Mouse (Mus musculus): Measurements from ENCODE around the gene Scrn1. TPM values are rescaled to one million over a fixed set of nuclear protein-coding genes. Genes with fewer than 3 reads are reported as not detected.

Gene Scrn1
- polyA plus RNA-seq, 1 experiment from 2014 or later, result 109 TPM

GRCm38 (mm10) chr6:54594469-54595329, 28.4 kb upstream of the Scrn1 start, which contains the start of gene Plekha8:
Gene Plekha8 (plus strand): TSS chr6:54595111.
- Histone ChIP-seq H3K9me3 (ENCODE audit: control insufficient read depth, low read length) (no peaks in the 10 kb centered on the region), H3K4me2 (ENCODE audit: low read length) (peak within 1 kb of the TSS; percentile 72), H3K9ac (ENCODE audit: low read depth, low read length) (peak within 1 kb of the TSS; percentile 86), H3K4me1 (ENCODE audit: control insufficient read depth, insufficient read depth, low read depth, low read length) (peaks cover 23% of the 10 kb centered on the region), H3K27me3 (replicated peaks; ENCODE audit: control insufficient read depth, insufficient read depth, low read length) (no peaks in the 10 kb centered on the region), H3K36me3 (ENCODE audit: control insufficient read depth, insufficient read depth, low read length) (no peaks in the 10 kb centered on the region), H3K4me3 (ENCODE audit: low read length) (peak within 1 kb of the TSS; percentile 72), H3K27ac (ENCODE audit: low read depth, low read length) (peak within 1 kb of the TSS; percentile 78)
- WGBS, result under 1% methylated on average over 47 of the region's 49 CpGs
- peak; percentile 94 for ATAC-seq

GRCm38 (mm10) chr6:54593766-54594468, 27.6 kb upstream of the Scrn1 start:
- no peak for ATAC-seq
- 60% methylated on average over 8 of the region's 8 CpGs for WGBS
- H3K9ac ChIP-seq (ENCODE audit: low read depth, low read length), result peak overlapping the region; percentile 77
- H3K9me3 ChIP-seq (ENCODE audit: control insufficient read depth, low read length), result no peaks in the 10 kb centered on the region
- H3K4me1 ChIP-seq (ENCODE audit: control insufficient read depth, insufficient read depth, low read depth, low read length), result peaks cover 23% of the 10 kb centered on the region
- peak overlapping the region; percentile 83 for H3K4me2 ChIP-seq (ENCODE audit: low read length)
- peak overlapping the region; percentile 61; the same call in 1 of the 2 replicates for H3K27ac ChIP-seq (ENCODE audit: low read depth, low read length)
- no peaks in the 10 kb centered on the region for H3K36me3 ChIP-seq (ENCODE audit: control insufficient read depth, insufficient read depth, low read length)
- H3K27me3 ChIP-seq (replicated peaks; ENCODE audit: control insufficient read depth, insufficient read depth, low read length), result no peaks in the 10 kb centered on the region
- H3K4me3 ChIP-seq (ENCODE audit: low read length), result peak overlapping the region; percentile 62

- Histone ChIP-seq H3K27ac (ENCODE audit: low read depth, low read length) (peak overlapping the region; percentile 61), H3K4me2 (ENCODE audit: low read length) (peak overlapping the region; percentile 83), H3K4me1 (ENCODE audit: control insufficient read depth, insufficient read depth, low read depth, low read length) (peaks cover 23% of the 10 kb centered on the region), H3K4me3 (ENCODE audit: low read length) (peak overlapping the region; percentile 62), H3K9me3 (ENCODE audit: control insufficient read depth, low read length) (no peaks in the 10 kb centered on the region), H3K27me3 (replicated peaks; ENCODE audit: control insufficient read depth, insufficient read depth, low read length) (no peaks in the 10 kb centered on the region), H3K36me3 (ENCODE audit: control insufficient read depth, insufficient read depth, low read length) (no peaks in the 10 kb centered on the region), H3K9ac (ENCODE audit: low read depth, low read length) (peak overlapping the region; percentile 77)
- WGBS, result under 1% methylated on average over 20 of the region's 20 CpGs
- ATAC-seq, result peak; percentile 93
Observed at GRCm38 (mm10) chr6:54592938-54593535, 26.7 kb upstream of the Scrn1 start.

- Histone ChIP-seq H3K9ac (ENCODE audit: low read depth, low read length) (peak overlapping the region; percentile 22; the same call in 1 of the 2 replicates), H3K4me2 (ENCODE audit: low read length) (peak overlapping the region; percentile 41), H3K9me3 (ENCODE audit: control insufficient read depth, low read length) (no peaks in the 10 kb centered on the region), H3K4me1 (ENCODE audit: control insufficient read depth, insufficient read depth, low read depth, low read length) (peaks cover 19% of the 10 kb centered on the region), H3K36me3 (ENCODE audit: control insufficient read depth, insufficient read depth, low read length) (no peaks in the 10 kb centered on the region), H3K27me3 (replicated peaks; ENCODE audit: control insufficient read depth, insufficient read depth, low read length) (no peaks in the 10 kb centered on the region), H3K4me3 (ENCODE audit: low read length) (peak overlapping the region; percentile 15), H3K27ac (ENCODE audit: low read depth, low read length) (no peak overlapping the region)
- ATAC-seq, result no peak
- WGBS, result 48% methylated on average over 6 of the region's 6 CpGs
Observed at GRCm38 (mm10) chr6:54591778-54592177, 25.5 kb upstream of the Scrn1 start.

GRCm38 (mm10) chr6:54590691-54591090, 24.4 kb upstream of the Scrn1 start:
- Histone ChIP-seq H3K27me3 (replicated peaks; ENCODE audit: control insufficient read depth, insufficient read depth, low read length) (no peaks in the 10 kb centered on the region), H3K4me2 (ENCODE audit: low read length) (no peak overlapping the region), H3K4me1 (ENCODE audit: control insufficient read depth, insufficient read depth, low read depth, low read length) (peaks cover 10% of the 10 kb centered on the region), H3K27ac (ENCODE audit: low read depth, low read length) (no peak overlapping the region), H3K36me3 (ENCODE audit: control insufficient read depth, insufficient read depth, low read length) (no peaks in the 10 kb centered on the region), H3K9me3 (ENCODE audit: control insufficient read depth, low read length) (no peaks in the 10 kb centered on the region), H3K9ac (ENCODE audit: low read depth, low read length) (no peak overlapping the region), H3K4me3 (ENCODE audit: low read length) (no peak overlapping the region)
- 90% methylated on average over 2 of the region's 2 CpGs for WGBS
- ATAC-seq, result no peak

GRCm38 (mm10) chr6:54588212-54588611, 21.9 kb upstream of the Scrn1 start:
- H3K4me2 ChIP-seq (ENCODE audit: low read length), result no peak overlapping the region
- H3K9ac ChIP-seq (ENCODE audit: low read depth, low read length), result no peak overlapping the region
- H3K27me3 ChIP-seq (replicated peaks; ENCODE audit: control insufficient read depth, insufficient read depth, low read length), result no peaks in the 10 kb centered on the region
- H3K4me1 ChIP-seq (ENCODE audit: control insufficient read depth, insufficient read depth, low read depth, low read length), result peaks cover 3% of the 10 kb centered on the region
- H3K36me3 ChIP-seq (ENCODE audit: control insufficient read depth, insufficient read depth, low read length), result no peaks in the 10 kb centered on the region
- 42% methylated on average over 1 of the region's 1 CpGs for WGBS
- no peak overlapping the region for H3K4me3 ChIP-seq (ENCODE audit: low read length)
- H3K9me3 ChIP-seq (ENCODE audit: control insufficient read depth, low read length), result no peaks in the 10 kb centered on the region
- no peak overlapping the region for H3K27ac ChIP-seq (ENCODE audit: low read depth, low read length)
- no peak for ATAC-seq

- Histone ChIP-seq H3K4me1 (ENCODE audit: control insufficient read depth, insufficient read depth, low read depth, low read length) (peaks cover 3% of the 10 kb centered on the region), H3K27ac (ENCODE audit: low read depth, low read length) (no peak overlapping the region), H3K4me3 (ENCODE audit: low read length) (no peak overlapping the region), H3K36me3 (ENCODE audit: control insufficient read depth, insufficient read depth, low read length) (no peaks in the 10 kb centered on the region), H3K9ac (ENCODE audit: low read depth, low read length) (no peak overlapping the region), H3K27me3 (replicated peaks; ENCODE audit: control insufficient read depth, insufficient read depth, low read length) (no peaks in the 10 kb centered on the region), H3K4me2 (ENCODE audit: low read length) (no peak overlapping the region), H3K9me3 (ENCODE audit: control insufficient read depth, low read length) (no peaks in the 10 kb centered on the region)
- 89% methylated on average over 4 of the region's 4 CpGs for WGBS
- no peak for ATAC-seq
Observed at GRCm38 (mm10) chr6:54587683-54588082, 21.4 kb upstream of the Scrn1 start.

- no peak overlapping the region for H3K4me3 ChIP-seq (ENCODE audit: low read length)
- no peaks in the 10 kb centered on the region for H3K27me3 ChIP-seq (replicated peaks; ENCODE audit: control insufficient read depth, insufficient read depth, low read length)
- H3K9me3 ChIP-seq (ENCODE audit: control insufficient read depth, low read length), result no peaks in the 10 kb centered on the region
- WGBS, result 71% methylated on average over 8 of the region's 8 CpGs
- no peak overlapping the region for H3K9ac ChIP-seq (ENCODE audit: low read depth, low read length)
- peaks cover 2% of the 10 kb centered on the region; the same call in 1 of the 2 replicates for H3K4me1 ChIP-seq (ENCODE audit: control insufficient read depth, insufficient read depth, low read depth, low read length)
- H3K27ac ChIP-seq (ENCODE audit: low read depth, low read length), result no peak overlapping the region
- H3K4me2 ChIP-seq (ENCODE audit: low read length), result no peak overlapping the region
- no peaks in the 10 kb centered on the region for H3K36me3 ChIP-seq (ENCODE audit: control insufficient read depth, insufficient read depth, low read length)
- no peak for ATAC-seq
Observed at GRCm38 (mm10) chr6:54586911-54587310, 20.6 kb upstream of the Scrn1 start.

- H3K4me2 ChIP-seq (ENCODE audit: low read length), result no peak overlapping the region
- 19% methylated on average over 2 of the region's 2 CpGs for WGBS
- peak; percentile 37; the same call in 1 of the 2 replicates for ATAC-seq
- H3K9me3 ChIP-seq (ENCODE audit: control insufficient read depth, low read length), result no peaks in the 10 kb centered on the region
- no peak overlapping the region for H3K9ac ChIP-seq (ENCODE audit: low read depth, low read length)
- H3K27me3 ChIP-seq (replicated peaks; ENCODE audit: control insufficient read depth, insufficient read depth, low read length), result no peaks in the 10 kb centered on the region
- H3K27ac ChIP-seq (ENCODE audit: low read depth, low read length), result no peak overlapping the region
- no peaks in the 10 kb centered on the region for H3K4me1 ChIP-seq (ENCODE audit: control insufficient read depth, insufficient read depth, low read depth, low read length)
- H3K36me3 ChIP-seq (ENCODE audit: control insufficient read depth, insufficient read depth, low read length), result no peaks in the 10 kb centered on the region
- H3K4me3 ChIP-seq (ENCODE audit: low read length), result no peak overlapping the region
Observed at GRCm38 (mm10) chr6:54586175-54586574, 19.9 kb upstream of the Scrn1 start.
